Mouse (Mus musculus): ENCODE measurements at regions not wholly inside any gene's neighbourhood (a gene's known extent, or its start where the extent isn't known, plus 50 kb on each side); places are given as distances from the start of the nearest gene placed in this dataset.

DNA sequence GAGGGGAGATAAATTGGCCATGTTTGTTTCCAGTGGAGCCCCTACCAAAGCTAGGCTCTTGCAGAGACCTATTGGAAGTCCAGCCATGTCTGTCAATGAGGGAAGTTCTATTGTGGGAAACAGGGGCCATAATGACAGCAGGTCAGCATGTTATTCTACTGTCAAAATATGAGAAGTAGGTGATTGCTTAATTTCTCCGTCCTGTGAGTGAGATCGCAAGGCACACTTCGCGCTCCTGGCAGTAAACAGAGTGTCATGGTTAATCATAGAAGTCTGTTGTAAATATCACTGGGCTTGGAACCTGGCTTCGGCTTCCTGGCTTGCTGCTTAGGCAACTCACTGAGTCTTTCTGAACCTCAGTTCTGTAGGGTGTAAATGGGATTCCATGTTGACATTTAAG, 72.5 kb upstream of the Ccdc122 start:
- no peak for DNase-seq

DNA sequence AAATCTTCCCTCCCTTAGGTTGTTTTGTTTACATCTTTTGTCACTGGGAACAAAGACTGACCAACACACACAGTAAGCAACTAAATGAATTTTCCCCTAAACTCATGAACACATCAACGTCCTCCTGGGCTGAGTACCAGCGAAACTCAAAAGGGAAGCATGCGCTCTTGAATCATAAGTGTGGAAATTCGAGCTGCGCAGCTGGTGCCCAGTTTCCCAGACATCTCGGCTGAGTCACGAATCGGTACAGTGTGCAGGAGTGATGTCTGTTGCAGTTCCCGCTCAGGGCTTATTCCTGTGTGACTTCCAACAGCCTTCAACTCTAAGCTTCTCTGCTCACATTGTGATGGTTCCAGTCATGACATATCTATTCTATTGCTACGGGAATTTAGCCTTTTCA, 77.7 kb upstream of the Ccdc122 start:
- no peak for DNase-seq

DNA sequence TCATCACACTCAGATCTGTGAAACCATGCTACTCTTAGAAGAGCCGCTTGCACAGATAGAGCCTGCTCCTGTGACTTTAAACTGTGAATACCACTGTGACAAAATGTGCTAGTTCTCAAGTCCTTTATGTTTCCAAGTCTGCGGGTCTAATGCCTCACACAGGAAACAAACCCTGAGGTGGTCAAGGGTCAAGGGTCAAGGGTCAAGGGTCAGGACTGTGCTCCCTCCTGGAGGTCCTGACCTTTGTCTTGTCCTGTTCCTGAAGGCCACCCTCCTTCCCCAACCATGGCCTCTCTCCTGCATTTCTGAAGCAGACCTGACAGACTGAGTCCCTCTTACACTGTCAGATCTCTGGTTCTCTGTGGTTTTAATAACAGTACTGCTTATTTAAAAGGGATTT, 79.4 kb upstream of the Ccdc122 start:
- DNase-seq: no peak

DNA sequence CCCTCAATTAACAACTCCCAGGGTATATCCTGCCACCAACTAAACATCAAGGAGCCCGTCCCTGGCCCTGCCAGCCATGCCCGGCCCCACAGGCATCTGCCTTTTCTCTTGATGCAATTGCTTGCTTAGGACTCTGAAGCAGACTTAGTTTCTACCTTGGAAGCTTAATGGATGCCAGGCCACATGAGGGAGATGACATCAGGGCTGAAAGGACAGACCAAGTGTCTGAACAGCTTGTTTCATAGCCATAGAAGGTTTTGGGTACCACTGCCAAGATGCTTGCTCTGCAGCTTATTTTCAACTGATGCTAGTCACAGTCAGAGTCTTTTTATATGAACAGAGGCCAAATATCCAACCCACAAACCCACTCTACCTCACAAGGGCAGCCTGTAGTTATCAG, 83.4 kb upstream of the Ccdc122 start:
- DNase-seq: no peak

DNA sequence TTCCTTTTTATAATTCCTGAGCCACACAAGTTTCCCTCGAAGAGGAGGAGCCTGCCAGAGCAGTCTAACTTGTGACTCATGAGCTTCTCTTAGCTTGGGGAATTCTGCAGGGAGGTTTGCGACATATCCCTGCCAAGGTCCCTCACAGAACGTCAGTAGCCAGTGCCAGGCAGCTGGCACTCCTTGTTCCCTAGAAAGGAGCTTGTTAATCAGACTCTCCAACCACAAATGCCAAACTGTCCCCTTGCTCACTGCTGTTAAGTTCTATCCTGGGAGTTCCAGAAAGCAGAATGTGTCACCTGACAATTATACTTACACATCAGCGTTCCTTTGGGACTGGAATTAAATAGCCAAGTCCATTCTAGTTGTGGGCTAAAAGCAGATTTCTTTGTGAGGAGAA, 85.1 kb upstream of the Ccdc122 start:
- DNase-seq: peak; percentile 27 to 30

DNA sequence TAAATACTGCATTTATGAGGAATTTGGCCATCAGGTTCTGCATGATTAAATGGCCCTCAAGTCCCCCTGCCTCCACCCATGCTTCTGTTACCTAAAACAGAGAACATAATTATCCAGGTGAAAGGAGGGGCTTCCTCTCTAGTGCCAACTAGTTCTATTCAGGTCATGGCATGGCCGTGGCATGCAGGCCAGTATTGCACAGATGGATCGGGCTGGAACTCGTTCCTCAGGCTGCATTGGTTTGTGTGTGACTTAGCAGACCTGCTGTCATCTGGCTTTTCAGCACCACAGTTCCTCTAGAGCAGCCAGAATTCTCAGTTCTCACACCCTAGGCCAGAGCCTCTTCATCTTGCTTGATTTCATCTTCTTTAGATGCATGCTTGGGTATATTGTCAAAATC, 87.2 kb upstream of the Ccdc122 start:
- DNase-seq: no peak

DNA sequence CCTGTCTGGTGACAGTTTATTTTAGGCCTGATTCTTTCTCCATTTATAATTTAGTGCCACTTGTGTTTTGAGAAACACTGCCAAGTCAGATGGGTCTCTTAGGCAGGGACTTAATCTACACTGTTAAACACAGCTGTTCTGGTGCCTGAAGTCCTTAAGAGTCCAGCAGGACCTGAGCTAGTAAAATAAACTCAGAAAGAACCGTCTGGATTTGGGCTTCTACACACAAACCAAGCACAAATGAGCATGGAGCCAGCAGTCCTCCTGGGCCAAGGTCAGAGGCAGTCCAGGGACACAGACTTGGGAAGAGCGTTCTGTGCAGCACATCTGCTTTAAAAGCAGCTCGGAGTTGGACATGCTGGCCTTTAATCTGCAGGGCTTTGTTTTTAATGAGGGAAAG, 87.6 kb upstream of the Ccdc122 start:
- peak in 1 of 2 experiments; percentile 36 for DNase-seq

DNA sequence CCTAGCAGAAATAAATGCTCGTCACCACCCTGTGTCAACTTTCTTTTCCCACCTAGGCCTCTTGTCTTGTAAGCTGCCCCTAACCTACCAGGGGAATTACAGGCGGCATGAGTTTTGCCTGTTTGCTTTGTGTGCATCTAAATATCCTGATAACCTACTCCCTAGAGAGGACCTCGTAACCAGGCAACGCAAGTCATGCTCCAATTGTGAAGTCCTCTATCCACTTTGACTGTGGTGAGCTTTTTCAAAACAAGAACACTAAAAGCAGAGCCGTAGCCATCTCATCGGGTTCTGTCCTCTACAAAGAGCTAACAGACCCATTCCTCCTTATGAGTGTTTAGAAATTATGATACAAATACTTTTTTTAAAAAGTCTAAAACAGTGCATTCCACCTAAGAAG, 88.1 kb upstream of the Ccdc122 start:
- no peak for DNase-seq

DNA sequence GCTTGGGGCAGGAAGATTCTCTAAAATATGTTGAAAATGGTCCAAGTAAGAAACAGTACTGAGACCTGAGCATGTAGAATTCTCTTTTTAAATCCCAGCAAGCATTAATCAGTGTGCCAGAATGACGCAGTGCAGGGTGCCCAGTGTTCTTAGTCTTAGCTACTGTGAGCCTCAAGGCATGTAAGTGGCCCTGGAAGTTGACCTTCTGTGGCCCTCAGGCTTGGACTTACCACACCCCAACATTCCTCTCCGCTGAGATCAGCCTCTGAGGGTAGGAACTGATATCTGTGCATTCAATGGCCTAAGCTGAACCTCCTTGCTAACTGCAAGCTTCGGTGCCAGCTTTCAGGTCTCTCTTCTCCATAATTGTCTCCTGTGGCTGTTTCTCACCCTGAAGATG, 89.4 kb upstream of the Ccdc122 start:
- DNase-seq: peak in 1 of 2 experiments; percentile 17

DNA sequence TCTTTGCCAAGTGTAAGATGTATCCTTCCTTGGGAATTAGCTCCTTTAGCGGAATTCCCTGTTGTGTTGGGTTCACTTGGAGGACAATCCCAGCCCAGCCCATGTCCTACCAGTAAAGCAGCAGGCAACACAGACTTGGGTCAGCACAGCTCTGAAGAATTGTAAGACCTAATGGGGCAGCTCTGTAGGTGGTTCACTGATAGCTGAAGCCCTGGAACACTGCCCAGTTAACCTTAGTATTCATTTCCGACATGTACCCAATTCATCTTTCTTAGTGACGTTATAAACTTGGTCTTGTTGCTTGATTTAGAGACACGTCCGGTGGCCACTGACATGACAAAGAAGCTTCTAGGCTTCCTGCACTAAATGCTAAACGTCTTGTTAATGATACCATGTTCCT, 90.9 kb upstream of the Ccdc122 start:
- peak; percentile 54 to 63 for DNase-seq

DNA sequence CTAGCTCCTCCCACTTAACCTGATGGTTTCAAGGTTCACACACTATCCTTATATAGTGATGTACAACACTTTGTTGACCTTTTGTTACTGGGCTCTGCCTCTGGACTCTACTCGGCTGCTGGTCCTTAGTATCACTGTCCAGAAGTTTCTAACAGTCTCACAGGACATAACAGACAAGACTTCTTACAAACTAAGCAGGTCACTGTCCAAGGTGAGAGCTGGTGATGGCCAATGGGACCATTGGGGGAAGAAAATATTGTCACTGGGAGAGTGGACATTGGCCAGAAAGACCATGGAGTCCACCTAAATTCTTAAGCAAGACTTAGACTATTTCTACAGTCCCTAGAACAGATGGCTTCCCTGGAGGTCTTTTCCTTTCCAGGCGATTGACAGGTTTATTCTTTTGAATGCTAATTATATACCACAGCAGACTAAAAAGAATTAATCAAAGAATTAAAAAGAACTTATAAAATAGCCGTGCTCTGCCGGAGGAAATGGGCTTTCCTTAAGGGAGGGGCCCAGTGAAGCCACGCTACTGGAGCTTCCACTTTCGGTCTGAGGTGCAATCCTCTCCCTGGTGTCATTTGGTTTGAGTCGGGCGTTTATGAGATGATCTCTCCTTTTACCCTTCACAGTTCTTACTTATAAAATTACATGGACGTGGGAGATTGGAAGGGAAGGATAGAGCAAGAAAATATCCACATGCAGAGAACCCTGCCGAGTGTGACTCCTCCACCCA, 94.9 kb upstream of the Ccdc122 start:
- no peak for DNase-seq

DNA sequence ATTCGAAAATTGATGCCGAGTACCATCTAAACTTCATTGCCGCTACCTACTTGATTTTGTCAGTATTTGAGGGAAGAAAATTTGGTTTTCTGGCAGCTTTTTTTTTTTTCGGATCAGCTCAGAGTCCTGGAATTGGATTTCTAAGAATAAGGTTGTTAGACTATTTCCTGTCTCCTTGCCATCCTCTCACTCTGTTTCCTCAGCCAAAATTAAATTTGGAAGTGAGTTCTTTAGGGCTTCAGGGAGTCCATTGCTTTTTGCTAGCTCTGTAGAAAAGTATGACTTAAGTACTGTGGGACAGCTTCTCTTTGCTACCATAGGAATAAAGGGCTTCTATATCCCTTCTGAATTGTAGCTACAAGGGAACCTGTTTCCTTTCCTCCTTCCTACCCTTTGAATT, 96.1 kb upstream of the Ccdc122 start:
- DNase-seq: no peak

DNA sequence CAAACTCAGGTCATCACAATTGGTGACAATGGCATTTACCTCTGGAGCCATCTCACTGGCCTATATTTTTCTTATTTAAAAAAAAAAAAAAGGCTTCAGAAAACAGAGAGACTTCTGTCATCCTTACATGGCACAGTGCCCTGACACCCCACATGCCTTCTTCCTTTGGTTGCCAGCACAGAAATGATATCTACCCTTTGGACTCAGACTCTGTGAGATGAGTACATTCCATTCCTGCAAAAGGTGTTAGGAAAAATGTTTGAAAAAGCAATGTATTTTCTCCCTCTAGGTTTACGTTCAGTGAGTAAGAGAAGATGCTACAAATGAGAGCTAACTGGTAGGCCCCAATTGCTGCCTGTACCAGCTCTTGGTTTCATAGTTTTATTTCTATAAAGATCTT, 99.9 kb upstream of the Ccdc122 start:
- DNase-seq: peak; percentile 56 to 69

DNA sequence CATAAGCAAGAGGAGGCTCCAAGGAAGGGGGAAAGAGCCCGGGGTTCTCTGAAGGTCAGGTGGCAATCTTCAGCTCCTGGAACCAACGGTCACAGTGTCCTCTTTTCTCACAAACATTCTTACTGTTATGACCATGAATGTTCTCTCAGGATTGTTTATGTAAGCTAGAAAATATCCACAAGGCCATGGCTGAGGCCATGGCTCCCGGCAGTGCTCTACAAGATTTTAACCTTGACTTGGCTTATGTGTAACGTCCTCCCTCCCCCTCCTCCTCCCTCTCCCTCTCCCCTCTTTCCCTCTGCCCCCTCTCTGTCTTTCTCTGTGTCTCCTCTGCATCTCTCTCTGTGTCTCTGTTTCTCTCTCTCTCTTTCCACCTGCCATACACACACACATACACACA, 100.5 kb upstream of the Ccdc122 start:
- DNase-seq: peak in 1 of 2 experiments; percentile 21

DNA sequence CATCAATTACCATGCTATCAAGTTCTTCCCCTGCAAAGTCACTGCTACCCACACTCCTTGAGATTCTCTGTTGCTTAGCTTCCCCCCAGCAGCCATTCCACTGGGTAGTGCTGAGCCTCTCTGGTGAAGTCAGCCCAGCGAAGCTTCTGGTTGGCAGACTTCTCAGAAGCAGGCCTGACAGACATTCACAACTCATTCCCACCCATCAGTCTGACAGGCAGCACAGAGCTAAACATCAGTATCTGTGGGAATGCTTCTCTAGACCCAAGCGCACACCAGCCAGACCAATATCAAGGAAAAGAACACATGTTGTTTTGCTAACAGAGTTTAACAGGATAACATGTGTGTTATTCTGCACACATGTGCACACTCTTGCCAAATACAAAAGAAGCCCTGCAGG, 101.1 kb upstream of the Ccdc122 start:
- DNase-seq: no peak

DNA sequence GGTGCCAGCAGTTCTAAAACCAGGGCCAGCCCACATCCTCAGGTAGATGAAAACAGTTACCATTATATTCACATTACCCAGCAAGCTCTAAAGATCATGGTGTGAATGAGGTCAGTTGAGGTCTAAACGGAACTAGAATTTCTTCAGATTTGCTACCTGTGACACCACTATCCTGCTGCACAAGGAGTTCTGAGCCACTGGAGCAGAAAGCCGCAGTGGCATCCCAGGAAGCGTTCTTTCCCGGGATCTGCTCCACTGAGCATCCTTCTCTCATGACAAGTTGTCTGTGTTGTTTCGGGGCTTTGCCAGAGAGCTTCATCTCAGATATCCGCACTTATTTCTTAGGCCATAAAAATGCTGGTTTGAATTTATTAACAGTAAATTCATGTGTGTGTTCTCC, 103.7 kb upstream of the Ccdc122 start:
- DNase-seq: peak; percentile 41 to 72

DNA sequence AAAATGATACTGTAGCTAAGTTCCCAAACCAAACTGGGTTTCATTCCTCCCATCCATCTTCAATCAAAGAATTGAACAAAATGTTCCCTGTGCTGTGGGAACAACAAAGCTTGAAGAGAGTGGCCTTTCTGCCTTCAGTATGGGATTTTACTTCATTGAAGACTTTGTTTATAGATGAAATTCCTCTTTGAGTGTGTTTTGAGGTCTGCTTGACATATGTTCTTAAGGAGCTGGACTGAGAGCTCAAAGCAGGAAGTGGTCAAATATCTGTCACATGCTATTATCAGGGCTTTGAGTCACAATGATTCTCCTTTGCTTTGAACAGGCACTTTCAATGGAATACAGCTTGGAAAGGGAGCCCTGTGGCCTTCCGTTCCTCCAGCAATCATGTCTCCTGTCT, 105.2 kb upstream of the Ccdc122 start:
- no peak for DNase-seq

DNA sequence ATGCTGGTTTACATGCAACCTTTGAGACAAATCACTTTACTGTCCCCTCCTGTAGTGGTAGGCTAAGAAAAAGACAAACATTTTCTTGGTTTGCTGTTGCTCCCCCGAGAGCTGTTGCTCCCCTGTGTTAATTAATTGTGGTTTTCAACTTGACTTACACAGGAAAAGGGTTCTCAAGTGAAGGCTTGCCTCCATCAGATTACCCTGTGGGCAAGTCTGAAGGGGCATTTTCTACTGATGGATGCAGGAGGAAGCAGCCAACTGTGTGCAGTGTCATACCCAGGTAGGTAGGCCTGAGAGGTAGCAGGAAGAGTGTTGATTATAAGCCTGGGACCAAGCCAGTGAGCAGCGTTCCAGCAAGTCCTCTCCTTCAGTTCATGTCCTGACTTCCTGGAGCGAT, 107.0 kb upstream of the Ccdc122 start:
- no peak for DNase-seq

DNA sequence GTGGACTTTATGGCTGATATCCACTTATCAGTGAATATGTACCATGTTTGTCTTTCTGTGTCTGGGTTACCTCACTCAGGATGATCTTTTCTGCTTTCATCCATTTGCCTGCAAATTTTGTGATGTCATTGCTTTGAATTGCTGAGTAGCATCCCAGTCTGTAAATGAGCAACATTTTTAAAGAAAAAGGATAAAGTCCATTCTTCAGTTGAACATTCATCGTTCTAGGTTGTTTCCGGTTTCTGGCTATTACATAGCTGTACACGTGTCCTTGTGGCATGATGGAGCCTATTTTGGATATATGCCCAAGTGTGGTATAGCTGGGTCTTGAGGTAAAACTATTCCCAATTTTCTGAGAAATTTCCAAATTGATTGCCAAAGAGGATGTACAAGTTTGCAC, 107.9 kb upstream of the Ccdc122 start:
- peak in 1 of 2 experiments; percentile 49 for DNase-seq

DNA sequence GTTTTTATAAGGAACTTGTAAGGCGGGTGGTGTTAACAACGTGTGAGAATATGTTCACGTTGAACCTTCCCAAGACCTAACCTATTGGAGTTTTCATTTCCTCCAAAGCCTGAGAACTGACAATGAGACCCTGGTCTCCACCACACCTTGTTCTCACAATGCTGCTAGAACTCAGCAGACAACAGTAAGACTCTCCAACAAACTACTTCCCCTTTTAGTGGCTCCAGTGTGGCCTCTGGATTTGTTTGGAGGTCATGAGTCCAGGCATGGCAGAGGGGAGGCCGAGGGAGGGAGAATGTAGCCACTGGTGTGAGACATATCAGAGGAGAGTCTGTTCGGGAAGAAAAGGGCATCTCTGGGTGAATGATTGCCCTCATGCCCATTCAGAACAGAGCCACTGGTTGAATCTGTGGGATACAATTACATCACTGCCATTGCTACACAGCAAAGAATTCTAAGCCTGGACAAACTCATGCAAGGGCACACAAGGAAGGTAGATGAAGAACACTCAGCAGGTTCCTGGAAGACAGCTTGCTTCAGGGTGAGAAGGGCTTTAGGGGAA, 109.2 kb upstream of the Ccdc122 start:
- peak; percentile 67 to 74 for DNase-seq

DNA sequence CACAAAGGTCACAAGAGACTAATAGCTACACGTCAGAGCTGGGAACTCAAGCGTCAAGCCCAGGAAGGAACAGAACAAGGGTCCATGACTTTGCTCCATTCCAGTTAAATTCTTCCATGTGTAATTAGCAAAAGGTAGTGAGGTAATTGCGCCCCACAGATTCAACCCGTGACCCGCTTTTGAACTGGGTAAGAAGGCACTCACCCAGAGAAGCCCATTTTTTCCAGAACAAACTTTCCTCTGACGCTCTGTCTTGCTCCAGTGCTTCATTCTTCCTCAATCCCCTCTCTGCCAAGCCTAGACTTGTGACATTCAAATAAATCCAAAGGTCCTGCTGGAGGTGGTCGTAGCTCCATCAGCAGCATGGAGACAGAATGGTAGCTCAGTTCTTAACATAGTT, 110.2 kb upstream of the Ccdc122 start:
- peak; percentile 45 to 49 for DNase-seq

DNA sequence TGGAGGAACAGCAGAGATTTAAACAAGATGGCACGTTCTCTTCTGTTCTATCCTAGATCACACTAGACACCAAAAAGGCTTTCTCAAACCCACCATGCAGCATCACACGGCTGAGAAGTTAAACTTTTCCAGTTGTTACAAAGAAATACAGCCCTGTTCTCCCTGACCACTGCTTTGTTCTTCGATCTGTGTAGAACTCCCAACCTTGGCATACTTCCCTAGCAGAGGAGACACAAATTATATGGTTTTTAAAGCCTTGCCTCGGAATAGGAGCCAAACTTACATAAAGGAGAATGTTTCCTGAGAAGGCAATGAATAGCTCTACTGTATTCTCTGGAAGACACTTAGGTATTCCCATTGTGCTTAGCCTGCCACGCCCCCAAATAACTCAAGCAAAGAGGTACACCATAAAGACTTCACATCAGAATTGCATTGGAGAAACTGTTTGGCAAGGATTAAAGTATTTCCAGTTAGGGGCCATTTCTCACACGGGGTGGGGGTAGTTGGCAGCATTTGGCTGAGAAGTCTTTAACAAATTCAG, 114.1 kb upstream of the Ccdc122 start:
- no peak for DNase-seq

DNA sequence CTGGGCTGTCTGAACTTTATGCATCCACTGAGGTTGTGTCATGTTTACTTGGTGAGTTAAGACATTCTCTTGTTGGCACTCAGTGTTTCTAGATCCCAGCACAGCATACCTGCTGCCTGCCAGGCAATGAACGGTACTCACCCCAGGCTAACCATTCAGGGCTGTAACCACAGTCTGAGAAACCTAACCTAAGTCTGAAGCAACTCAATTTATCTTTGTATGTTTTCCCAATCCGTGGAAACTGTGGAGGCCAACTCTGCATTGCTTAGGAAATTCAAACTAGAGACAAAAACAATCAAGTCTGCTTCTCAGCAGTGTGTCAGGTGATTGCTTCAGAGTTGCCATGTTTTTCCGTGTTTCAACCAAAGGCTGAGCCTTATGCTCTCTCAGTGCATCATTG, 118.5 kb upstream of the Ccdc122 start:
- no peak for DNase-seq

DNA sequence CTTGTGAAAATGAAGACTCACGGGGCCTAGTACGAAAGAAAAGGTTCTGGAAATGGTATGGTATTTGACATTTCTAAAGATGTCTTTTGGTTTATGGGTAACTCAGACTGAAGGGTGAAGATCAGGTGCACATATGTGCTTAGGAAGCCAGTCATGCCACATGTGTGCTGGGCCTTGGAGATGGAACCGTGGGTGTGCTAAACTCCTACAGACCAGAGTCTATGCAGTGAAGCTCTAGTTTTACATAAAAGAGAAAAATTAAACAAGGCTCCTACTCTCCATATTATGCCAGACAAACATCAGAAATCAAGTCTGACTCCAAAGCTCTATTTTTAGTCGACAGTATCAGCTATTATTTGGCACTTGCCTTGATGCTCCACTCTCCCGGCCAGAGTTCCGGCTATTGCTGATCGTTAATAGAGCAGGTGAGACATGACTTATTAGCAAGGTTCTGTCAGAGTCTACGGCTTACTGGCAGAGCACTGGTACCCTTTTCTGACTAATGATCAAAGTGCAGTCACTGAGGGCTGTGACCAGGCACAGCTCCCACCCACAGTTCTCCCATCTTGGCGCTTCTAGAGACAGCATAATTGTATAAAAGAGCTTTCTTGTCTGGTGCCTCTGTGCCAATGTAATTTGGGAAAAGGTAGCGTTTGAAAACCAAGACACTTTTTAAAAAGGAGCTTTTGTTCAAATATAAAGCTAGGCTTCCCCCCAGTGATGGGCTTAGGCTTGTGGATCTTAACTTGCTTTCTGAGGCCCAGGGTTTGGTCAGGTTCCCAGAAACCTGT, 119.2 kb upstream of the Ccdc122 start:
- DNase-seq: no peak
